Mouse (Mus musculus) yolk sac, embryonic 10.5 days (tissue): ENCODE data around the gene Gna12.
A peak's percentile ranks its signal among the peaks of the same experiment; 100 is the strongest.

Source experiments
- DNase-seq: peaks from one replicate; pipeline ENCODE4 v3.0.0-alpha.2; 2017; ENCODE audit warnings: low spot score

Gna12 gene

GRCm38 (mm10) chr5:140753223-140753622, 77.0 kb downstream of the Gna12 start:
- no peak for DNase-seq

DNA sequence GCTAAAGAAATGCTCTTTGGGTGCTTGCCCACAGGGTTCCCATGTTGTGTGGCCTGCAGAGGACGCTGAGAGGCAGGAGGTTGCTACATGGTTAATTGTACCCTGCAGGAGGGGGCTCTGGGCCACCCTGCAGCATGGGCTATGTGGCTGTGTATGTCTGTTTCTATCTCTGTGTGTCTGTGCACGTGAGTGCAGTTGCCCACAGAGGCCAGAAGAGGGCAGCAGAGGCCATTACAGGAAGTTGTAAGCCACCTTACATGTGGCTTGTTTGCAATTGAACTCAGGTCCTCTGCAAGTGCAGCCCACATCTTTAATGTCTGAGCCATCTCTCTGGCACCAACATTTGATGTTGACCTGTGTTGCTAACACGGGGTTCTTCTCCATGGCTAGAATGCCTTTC, 77.6 kb downstream of the Gna12 start:
- no peak for DNase-seq

DNA sequence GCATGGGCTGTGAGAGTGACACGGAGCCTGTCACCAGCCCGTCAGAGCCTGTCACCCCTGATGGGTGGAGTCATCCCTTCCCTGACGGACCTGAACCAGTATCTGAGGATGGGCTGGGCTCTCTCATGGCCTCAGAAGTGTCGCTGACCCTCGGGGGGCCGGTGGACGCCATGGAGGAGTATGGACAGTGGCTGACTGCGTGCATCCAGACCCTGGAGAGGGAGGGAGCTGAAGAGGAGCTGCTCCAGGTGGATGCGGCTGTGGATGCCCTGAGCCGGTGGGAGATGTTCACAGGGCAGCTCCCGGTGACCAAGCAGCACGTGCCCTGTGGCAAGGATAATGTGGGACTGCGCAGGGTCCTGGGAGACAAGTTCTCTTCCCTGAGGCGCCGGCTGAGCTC, 78.2 kb downstream of the Gna12 start:
- no peak for DNase-seq

GRCm38 (mm10) chr5:140750925-140751324, 79.3 kb downstream of the Gna12 start:
- DNase-seq, result no peak

DNA sequence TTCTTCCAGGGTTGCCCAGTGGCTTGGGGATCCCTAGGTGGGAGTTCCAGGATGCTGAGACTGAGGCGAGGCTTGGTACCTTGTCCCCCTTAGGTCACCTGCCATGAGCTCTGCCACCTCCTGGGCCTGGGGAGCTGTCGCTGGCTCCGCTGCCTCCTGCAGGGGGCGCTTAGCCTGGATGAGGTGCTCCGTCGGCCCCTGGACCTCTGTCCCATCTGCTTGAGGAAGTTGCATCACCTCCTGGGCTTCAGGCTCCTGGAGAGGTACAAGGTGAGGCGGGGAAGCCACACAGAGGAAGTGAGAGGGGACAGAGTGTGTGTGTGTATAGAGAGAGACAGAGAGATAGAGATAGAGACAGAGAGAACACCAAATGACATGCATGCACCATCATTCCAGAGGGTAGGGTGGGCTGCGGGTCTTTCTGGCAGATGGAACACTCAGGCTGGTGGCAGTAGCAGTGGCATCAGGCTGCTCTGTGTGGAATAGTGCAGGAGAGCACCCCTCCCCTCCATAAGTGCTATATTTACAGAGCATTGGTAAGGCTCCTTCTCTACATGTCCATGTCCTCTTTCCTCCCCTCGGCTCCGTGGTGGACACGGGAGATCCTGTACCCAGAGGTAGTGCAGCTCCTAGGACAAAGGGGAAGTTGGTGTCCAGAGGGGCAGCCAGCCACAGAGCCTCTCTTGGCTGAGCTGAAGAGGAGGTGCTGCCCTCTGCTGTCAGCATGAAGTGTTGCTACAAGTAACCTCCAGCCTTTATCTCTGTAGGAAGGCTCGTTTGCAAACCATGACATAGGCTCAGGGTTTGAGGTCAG, 81.0 kb downstream of the Gna12 start:
- DNase-seq, result peak; percentile 53

- no peak for DNase-seq
Measured at GRCm38 (mm10) chr5:140748425-140748824, 81.8 kb downstream of the Gna12 start.

DNA sequence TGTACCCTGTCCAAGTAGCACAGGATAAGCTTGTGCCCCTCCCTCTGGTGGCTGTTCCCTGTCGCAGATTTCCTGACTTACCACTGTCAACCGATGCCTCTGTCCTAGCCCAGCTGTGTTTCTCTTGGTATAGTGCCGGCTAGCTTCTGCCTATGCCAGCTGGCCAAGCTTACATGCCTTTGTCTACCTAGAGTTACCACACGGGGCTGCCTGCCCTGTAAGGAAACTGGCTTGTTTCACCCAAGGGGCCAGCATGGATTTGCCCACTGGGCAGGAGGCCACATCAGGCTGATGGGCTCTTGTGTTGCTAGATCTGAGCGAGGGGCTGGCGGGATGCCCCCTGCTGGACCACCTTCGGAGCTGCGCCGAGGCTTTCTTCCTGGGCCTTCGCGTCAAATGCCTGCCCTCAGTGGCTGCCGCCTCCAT, 86.5 kb downstream of the Gna12 start:
- no peak for DNase-seq

- DNase-seq, result no peak
Measured at GRCm38 (mm10) chr5:140741877-140742276, 88.4 kb downstream of the Gna12 start.

GRCm38 (mm10) chr5:140741040-140741439, 89.2 kb downstream of the Gna12 start:
- no peak for DNase-seq

- DNase-seq, result no peak
Measured at GRCm38 (mm10) chr5:140739813-140740212, 90.4 kb downstream of the Gna12 start.

- no peak for DNase-seq
Measured at GRCm38 (mm10) chr5:140736166-140736565, 94.1 kb downstream of the Gna12 start.

- no peak for DNase-seq
Measured at GRCm38 (mm10) chr5:140735297-140735696, 94.9 kb downstream of the Gna12 start.

DNA sequence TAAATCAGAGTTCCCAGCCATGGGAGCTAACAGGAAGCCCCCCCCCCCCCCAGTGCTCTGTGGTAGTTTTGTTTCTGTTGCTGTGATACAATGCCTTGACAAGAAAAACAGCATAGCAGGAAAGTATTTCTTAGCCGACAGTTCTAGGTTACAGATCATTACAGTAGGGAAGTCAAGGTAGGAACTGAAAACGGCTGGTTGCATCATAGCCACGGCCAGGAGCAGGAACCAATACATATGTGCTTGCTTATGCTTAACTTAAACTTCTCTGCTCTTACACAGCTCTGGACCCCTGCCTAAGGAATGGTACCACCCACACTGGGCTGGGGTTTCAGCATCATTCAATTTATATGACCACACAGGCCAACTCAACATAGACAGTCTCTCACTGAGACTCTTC, 96.9 kb downstream of the Gna12 start:
- DNase-seq, result no peak

GRCm38 (mm10) chr5:140732195-140732594, 98.0 kb downstream of the Gna12 start:
- no peak for DNase-seq

GRCm38 (mm10) chr5:140731040-140731797, 99.0 kb downstream of the Gna12 start:
- DNase-seq, result no peak

GRCm38 (mm10) chr5:140726946-140727740, 103.1 kb downstream of the Gna12 start:
- DNase-seq, result no peak

DNA sequence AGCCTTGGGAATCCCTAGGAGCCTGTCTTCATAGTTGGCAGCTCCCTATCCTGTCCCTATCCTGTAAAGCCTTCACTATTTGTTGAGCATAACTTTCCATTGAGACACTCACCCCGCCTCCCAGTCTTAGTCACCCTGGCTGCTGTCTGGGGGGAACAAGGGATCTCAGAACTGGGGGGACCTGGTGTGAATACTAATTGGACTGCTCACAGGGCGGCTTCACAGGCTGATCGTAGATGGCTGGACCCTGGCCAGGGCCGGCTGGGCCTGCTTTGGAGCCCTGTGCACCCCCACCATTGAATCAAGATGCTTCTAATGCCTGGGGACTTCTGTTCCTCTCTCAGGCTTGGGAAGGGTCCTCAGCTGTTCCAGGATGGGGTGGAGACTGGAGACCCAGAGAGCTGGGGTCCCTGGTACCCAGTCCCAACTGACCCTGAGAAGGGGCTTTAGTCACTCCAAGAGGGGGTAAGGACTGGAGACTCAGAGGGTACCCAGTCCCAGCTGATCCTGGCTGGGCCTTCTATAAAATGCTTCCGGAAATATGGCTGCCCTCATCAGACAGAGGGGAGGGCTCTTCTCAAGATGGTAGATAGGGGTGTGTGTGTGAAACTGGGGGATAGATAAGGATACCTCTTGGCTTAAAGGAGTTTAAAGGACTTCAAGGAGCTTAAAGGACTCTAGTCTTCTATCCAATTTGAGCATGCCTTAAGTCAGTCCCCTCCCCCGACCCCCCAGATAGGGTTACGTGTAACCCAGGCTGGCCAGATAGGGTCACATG, 104.0 kb downstream of the Gna12 start:
- no peak for DNase-seq

- no peak for DNase-seq
Measured at GRCm38 (mm10) chr5:140723822-140724221, 106.4 kb downstream of the Gna12 start, which contains the start of gene Amz1. Amz1 (plus strand) TSS chr5:140724127.

DNA sequence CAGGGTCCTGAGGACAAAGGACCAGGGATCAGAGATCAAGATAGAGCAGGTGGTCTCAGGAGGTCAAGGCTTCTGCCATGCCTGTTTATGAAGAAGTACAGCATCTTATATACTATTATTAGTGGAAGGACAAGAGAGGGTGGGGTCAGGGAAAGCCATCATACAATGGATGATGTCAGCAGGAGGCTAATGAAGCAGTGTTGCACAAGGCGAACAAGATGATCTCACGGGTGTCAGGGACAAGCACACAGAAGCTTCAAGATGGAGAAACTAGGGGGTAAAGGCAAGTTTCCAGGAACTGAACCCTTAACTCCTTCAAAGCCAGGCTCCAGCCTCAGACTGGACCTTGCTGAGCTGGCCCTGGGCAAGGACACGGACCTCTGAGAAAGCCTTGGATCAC, 108.1 kb downstream of the Gna12 start:
- no peak for DNase-seq

DNA sequence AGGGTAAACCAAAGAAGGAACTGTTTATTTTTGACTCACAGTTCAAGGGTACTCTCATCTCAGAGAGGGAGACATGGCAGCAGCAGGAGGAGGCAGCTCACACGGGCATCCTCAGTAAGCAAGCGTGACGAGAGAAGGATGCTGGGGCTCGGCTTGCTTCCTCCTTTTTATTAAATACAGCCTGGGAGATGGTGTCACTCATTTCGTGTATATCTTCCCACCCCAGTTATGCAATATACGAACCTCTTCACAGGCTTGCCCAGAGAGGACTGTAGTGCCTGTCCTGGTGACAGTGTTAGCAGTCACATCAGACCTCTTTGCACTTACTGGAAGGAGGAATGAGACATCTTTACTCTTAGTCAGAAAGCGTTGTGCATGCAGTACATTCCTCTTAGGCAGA, 109.5 kb downstream of the Gna12 start:
- DNase-seq, result no peak

DNA sequence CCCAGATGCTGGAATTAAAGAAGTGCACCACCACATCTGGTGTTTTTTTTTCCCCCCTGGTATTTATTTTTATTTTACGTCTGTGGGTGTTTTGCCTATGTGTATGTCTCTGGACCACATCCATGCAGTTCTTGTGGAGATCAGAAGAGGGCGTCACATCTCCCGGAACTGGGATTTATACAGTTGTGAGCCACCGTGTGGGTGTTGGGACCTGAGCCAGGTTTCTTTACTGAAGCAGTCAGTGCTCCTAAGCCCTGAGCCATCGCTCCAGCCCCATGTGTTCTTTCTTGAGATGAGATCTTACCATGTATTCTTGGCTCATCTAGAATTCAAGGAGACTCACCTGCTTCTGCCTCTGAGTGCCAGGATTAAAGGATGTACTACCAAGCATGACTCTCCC, 119.2 kb downstream of the Gna12 start:
- no peak for DNase-seq

DNA sequence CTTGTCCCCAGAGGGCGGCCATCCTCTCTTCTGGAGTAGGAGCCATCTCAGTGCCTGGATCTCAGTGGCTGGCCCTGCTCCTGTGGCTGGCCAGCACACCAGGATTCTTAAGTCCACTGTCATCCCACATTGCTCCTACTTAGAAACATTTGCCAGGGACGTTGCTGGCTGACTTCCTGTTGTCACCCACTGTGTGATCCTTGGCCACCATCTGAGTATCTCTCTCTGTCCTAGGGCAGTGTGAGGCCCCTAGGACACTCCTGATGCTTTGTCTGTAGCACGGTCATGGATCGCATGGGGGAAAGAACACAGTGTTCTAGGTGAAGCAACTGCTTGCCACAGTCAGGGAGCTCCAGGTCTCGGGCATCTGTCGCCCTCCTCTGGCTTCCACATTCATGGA, 119.9 kb downstream of the Gna12 start:
- DNase-seq, result no peak
